ENCODE assay signal across 25 mouse cellular contexts in genomic region chr17:34744611-34745010, GRCm38 (mm10). TPM values are rescaled to one million over a fixed set of nuclear protein-coding genes. Genes with fewer than 3 reads are reported as not detected.
"Had no signal": no experiment of that assay in that cellular context is flagged by ENCODE, and none has a peak within 500 bp of the region (broad histone marks: within the 10 kb centered on the region; RNA-seq: fewer than 3 reads in every experiment).

No protein-coding gene starts in this region.

RNA-seq across cellular contexts. Expression of gene C4b, which starts 0.9 kb away (rescaled TPM):
- polyA plus RNA-seq: heart, embryonic 11.5 days; hindbrain, embryonic 10.5 days; hindbrain, embryonic 11.5 days; hindbrain, embryonic 12.5 days; hindbrain, embryonic 13.5 days; hindbrain, embryonic 14.5 days; kidney, embryonic 14.5 days had no signal

RNA-seq across cellular contexts. Expression of gene Cyp21a1, which starts 59.8 kb away (rescaled TPM):
- total RNA-seq: heart, postnatal 10 days; heart, postnatal 14 days; heart, postnatal 25 days; heart, postnatal 36 days; heart, postnatal 4 days; hematopoietic stem cell, adult 5-6 weeks; hindbrain, postnatal 0 days; layer of hippocampus, postnatal 10 days; layer of hippocampus, postnatal 14 days had no signal
- polyA plus RNA-seq: heart, embryonic 11.5 days; heart, embryonic 13.5 days; heart, embryonic 14.5 days; heart, embryonic 15.5 days; heart, embryonic 16.5 days; heart, postnatal 0 days; hindbrain, embryonic 10.5 days; hindbrain, embryonic 11.5 days; hindbrain, embryonic 12.5 days; hindbrain, embryonic 13.5 days; hindbrain, embryonic 14.5 days; hindbrain, embryonic 15.5 days; hindbrain, embryonic 16.5 days; hindbrain, postnatal 0 days; inflammation-experienced regulatory T-cells, adult 6 months; intestine, embryonic 14.5 days; kidney, embryonic 14.5 days had no signal
